Mouse (Mus musculus) embryonic facial prominence, embryonic 11.5 days (tissue): ENCODE results near the gene Ccdc27. TPM values are rescaled to one million over a fixed set of nuclear protein-coding genes. Genes with fewer than 3 reads are reported as not detected.
A peak's percentile ranks its signal among the peaks of the same experiment; 100 is the strongest.

Experiments
- ATAC-seq: fragments of 200-750 bp; cut with Nextera tagmentation; replicated peaks from 2 replicates; pipeline ENCODE4 v1.8.0; 2017; ENCODE audit warnings: low read depth; ENCODE audit not compliant: insufficient number of reproducible peaks, low FRiP score, low TSS enrichment
- DNase-seq: peaks from one replicate; pipeline ENCODE4 v3.0.0-alpha.2; 2015; ENCODE audit warnings: low spot score
- H3K27ac ChIP-seq: fragments of 300-500 bp; sonication (generic); replicated peaks from 2 replicates; pipeline ENCODE4 v1.5.1; 2014; ENCODE audit warnings: mild to moderate bottlenecking, low read depth, low read length, control low read depth
- H3K27me3 ChIP-seq: fragments of 300-500 bp; sonication (generic); 2 replicates; pipeline ENCODE4 v1.6.1; 2014; ENCODE audit warnings: mild to moderate bottlenecking, low read length, moderate library complexity, mixed read lengths; ENCODE audit not compliant: control insufficient read depth, insufficient read depth
- H3K36me3 ChIP-seq: fragments of 300-500 bp; sonication (generic); replicated peaks from 2 replicates; pipeline ENCODE4 v1.6.1; 2014; ENCODE audit warnings: low read depth, mild to moderate bottlenecking, low read length, moderate library complexity, mixed read lengths; ENCODE audit not compliant: control insufficient read depth, insufficient read depth
- H3K4me1 ChIP-seq: fragments of 300-500 bp; sonication (generic); 2 replicates; pipeline ENCODE4 v1.6.1; 2014; ENCODE audit warnings: low read length, mixed read lengths; ENCODE audit not compliant: control insufficient read depth, insufficient read depth
- H3K4me2 ChIP-seq: fragments of 300-500 bp; sonication (generic); 2 replicates; pipeline ENCODE4 v1.6.1; 2014; ENCODE audit warnings: low read depth, mild to moderate bottlenecking, control low read depth, low read length, moderate library complexity
- H3K4me3 ChIP-seq: fragments of 300-500 bp; sonication (generic); 2 replicates; pipeline ENCODE4 v1.5.1; 2014; ENCODE audit warnings: low read depth, low read length, control low read depth
- H3K9ac ChIP-seq: fragments of 300-500 bp; sonication (generic); replicated peaks from 2 replicates; pipeline ENCODE4 v1.6.1; 2014; ENCODE audit warnings: mild to moderate bottlenecking, control low read depth, low read length
- H3K9me3 ChIP-seq: fragments of 300-500 bp; sonication (generic); replicated peaks from 2 replicates; pipeline ENCODE4 v1.6.1; 2016; ENCODE audit warnings: mild to moderate bottlenecking, low read length, inconsistent platforms, mixed read lengths; ENCODE audit not compliant: control insufficient read depth
- WGBS: fragments of 180-500 bp; shearing (Covaris S2); extraction: QIAGEN DNeasy Blood & Tissue Kit; methylation state at CpG from one replicate; pipeline ENCODE4 v1.1.7; 2014; 5-methylcytosine and 5-hydroxymethylcytosine counted together
- polyA plus RNA-seq: library from polyadenylated mRNA; unstranded; fragments of >200 nt; fragmentation: Nextera tagmentation; extraction: Ambion mirVana; gene quantifications from 2 replicates; pipeline ENCODE4 v1.2.1, GENCODE M21; 2014

The Ccdc27 gene
- polyA plus RNA-seq, 1 experiment from 2014 or later = not detected

DNA sequence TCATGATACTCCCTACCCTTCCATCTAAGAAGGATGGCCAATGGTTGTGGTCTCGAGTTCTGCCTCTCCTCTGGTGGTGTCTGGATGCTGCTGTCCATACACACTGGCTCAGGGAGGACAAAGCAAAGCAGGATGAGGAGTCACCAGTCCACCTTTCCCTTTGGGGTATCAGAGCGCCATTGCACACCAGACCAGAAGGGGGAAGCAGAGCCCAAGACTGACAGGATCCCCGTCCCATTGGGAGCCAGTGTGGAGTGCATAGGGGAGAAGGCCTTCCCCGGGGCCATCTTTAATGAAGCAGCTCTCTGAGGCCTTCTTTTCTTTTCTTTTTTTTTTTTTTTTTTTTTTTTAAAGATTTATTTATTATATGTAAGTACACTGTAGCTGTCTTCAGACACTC is 10.6 kb upstream of the Ccdc27 start:
- DNase-seq (no peak), ATAC-seq (no peak)
- 65% methylated on average over 4 of the region's 4 CpGs for WGBS
- Histone ChIP-seq H3K4me3 (no peak overlapping the region), H3K9ac (no peak overlapping the region), H3K9me3 (no peaks in the 10 kb centered on the region), H3K27me3 (no peaks in the 10 kb centered on the region), H3K27ac (no peak overlapping the region), H3K36me3 (no peaks in the 10 kb centered on the region), H3K4me2 (no peak overlapping the region), H3K4me1 (no peaks in the 10 kb centered on the region)

DNA sequence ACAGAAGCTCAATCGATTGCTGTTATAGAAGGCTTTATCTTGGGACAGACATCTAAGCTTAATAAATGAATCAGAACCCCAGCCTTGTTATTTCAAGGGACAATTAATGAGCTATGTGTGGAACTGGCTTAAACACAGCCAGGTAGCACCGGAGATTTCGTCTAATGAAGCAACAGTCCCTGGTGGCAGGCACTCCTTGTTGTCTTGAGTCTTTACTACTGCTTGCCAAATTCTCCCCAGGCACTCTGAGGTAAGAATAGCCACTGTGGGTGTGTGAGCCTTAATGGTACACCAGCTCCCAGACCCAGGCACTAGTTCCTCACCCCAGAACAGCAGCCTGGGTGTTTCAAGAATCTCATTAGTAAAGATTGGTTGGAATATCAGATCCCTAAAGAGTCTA is 8.9 kb upstream of the Ccdc27 start:
- Histone ChIP-seq H3K9me3 (no peaks in the 10 kb centered on the region), H3K36me3 (no peaks in the 10 kb centered on the region), H3K27ac (no peak overlapping the region), H3K27me3 (no peaks in the 10 kb centered on the region), H3K4me1 (no peaks in the 10 kb centered on the region), H3K4me2 (no peak overlapping the region), H3K9ac (no peak overlapping the region), H3K4me3 (no peak overlapping the region)
- ATAC-seq (no peak), DNase-seq (no peak)
- WGBS = 89% methylated on average over 3 of the region's 3 CpGs

GRCm38 (mm10) chr4:154045837-154046236 is 3.4 kb upstream of the Ccdc27 start:
- H3K9ac ChIP-seq = no peak overlapping the region
- WGBS = 64% methylated on average over 5 of the region's 5 CpGs
- H3K27me3 ChIP-seq = no peaks in the 10 kb centered on the region
- no peaks in the 10 kb centered on the region for H3K4me1 ChIP-seq
- H3K36me3 ChIP-seq = no peaks in the 10 kb centered on the region
- H3K9me3 ChIP-seq = no peaks in the 10 kb centered on the region
- H3K4me2 ChIP-seq = no peak overlapping the region
- H3K27ac ChIP-seq = no peak overlapping the region
- no peak for ATAC-seq
- DNase-seq = no peak
- H3K4me3 ChIP-seq = no peak overlapping the region

GRCm38 (mm10) chr4:154037123-154037522 is 5.4 kb downstream of the Ccdc27 start:
- WGBS = 30% methylated on average over 3 of the region's 3 CpGs

GRCm38 (mm10) chr4:154028646-154029045 is 13.8 kb downstream of the Ccdc27 start:
- Histone ChIP-seq H3K4me3 (no peak overlapping the region), H3K27me3 (peaks cover 8% of the 10 kb centered on the region), H3K9ac (no peak overlapping the region), H3K4me2 (no peak overlapping the region), H3K27ac (no peak overlapping the region), H3K9me3 (no peaks in the 10 kb centered on the region), H3K36me3 (no peaks in the 10 kb centered on the region), H3K4me1 (peaks cover 4% of the 10 kb centered on the region; the same call in 1 of the 2 replicates)
- DNase-seq (peak; percentile 15), ATAC-seq (no peak)

More at GRCm38 (mm10) chr4:154037123-154037522, 5.4 kb downstream of the Ccdc27 start:
- DNase-seq (no peak), ATAC-seq (no peak)
- Histone ChIP-seq H3K9me3 (no peaks in the 10 kb centered on the region), H3K36me3 (no peaks in the 10 kb centered on the region), H3K27me3 (no peaks in the 10 kb centered on the region), H3K4me2 (no peak overlapping the region), H3K4me3 (no peak overlapping the region), H3K27ac (no peak overlapping the region), H3K9ac (no peak overlapping the region; the same call in 1 of the 2 replicates), H3K4me1 (no peaks in the 10 kb centered on the region)

DNA sequence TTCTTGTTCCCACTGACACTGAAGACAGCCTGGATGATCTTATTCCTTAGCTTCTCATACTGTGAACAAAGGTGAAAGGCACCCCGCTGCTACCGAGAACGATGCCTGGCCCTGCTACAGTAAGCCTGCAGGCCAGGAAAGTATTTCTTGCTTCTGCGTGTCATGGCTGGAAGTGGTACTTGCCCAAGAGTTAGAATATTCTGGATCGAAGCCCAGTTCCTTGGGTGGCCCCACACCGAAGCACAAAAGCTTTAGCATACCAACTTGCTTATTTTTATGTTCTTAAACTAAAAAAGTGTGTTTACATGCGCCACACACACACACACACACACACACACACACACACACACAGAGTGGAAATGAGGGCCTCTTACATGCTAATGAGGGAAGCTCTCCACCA is 14.4 kb downstream of the Ccdc27 start:
- peaks cover 4% of the 10 kb centered on the region; the same call in 1 of the 2 replicates for H3K4me1 ChIP-seq
- no peak overlapping the region for H3K9ac ChIP-seq
- no peak for ATAC-seq
- H3K36me3 ChIP-seq = no peaks in the 10 kb centered on the region
- H3K27me3 ChIP-seq = peaks cover 8% of the 10 kb centered on the region
- no peak overlapping the region for H3K4me2 ChIP-seq
- no peak overlapping the region for H3K4me3 ChIP-seq
- no peaks in the 10 kb centered on the region for H3K9me3 ChIP-seq
- no peak for DNase-seq
- no peak overlapping the region for H3K27ac ChIP-seq
- 80% methylated on average over 7 of the region's 7 CpGs for WGBS

DNA sequence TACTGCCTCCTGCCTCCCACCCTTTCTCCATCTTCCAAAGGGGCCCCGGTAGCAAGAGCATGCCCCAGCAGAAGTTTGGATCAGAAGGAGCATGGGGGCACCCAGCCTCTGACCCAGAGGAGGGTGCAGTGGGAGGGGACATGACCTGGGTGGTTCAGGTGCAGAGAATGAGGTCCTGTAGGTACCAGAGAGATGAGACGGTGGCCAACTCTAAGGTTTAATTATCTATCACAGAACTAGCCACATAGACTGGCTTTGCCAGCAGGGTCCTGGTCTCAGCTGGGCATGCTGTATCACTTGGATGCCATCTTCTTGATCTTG is 16.1 kb downstream of the Ccdc27 start:
- peaks cover 4% of the 10 kb centered on the region; the same call in 1 of the 2 replicates for H3K4me1 ChIP-seq
- peak overlapping the region; percentile 33; the same call in 1 of the 2 replicates for H3K4me3 ChIP-seq
- H3K9me3 ChIP-seq = no peaks in the 10 kb centered on the region
- DNase-seq = no peak
- ATAC-seq = no peak
- H3K27me3 ChIP-seq = peaks cover 8% of the 10 kb centered on the region
- H3K9ac ChIP-seq = peak overlapping the region; percentile 46
- H3K4me2 ChIP-seq = peak overlapping the region; percentile 67
- no peak overlapping the region for H3K27ac ChIP-seq
- no peaks in the 10 kb centered on the region for H3K36me3 ChIP-seq
- WGBS = 37% methylated on average over 2 of the region's 2 CpGs

- DNase-seq = peak; percentile 70
- peak within 1 kb of the TSS; percentile 67 for H3K4me2 ChIP-seq
- no peak within 1 kb of the TSS for H3K27ac ChIP-seq
- H3K9ac ChIP-seq = peak within 1 kb of the TSS; percentile 46
- H3K9me3 ChIP-seq = no peaks in the 10 kb centered on the region
- H3K27me3 ChIP-seq = peaks cover 8% of the 10 kb centered on the region
- H3K4me3 ChIP-seq = peak within 1 kb of the TSS; percentile 33
- 2% methylated on average over 33 of the region's 33 CpGs for WGBS
- peaks cover 4% of the 10 kb centered on the region; the same call in 1 of the 2 replicates for H3K4me1 ChIP-seq
- ATAC-seq = 0 out of 2 replicates have a peak, but pooled peaks have one; percentile 25
- no peaks in the 10 kb centered on the region for H3K36me3 ChIP-seq
These were observed 16.6 kb downstream of the Ccdc27 start, which contains the start of gene Smim1 for GRCm38 (mm10) chr4:154025641-154026440. Gene Smim1 (minus strand): TSS chr4:154026230.
